Mouse (Mus musculus): ENCODE results near the gene Cdc42bpa. TPM values are rescaled to one million over a fixed set of nuclear protein-coding genes. Genes with fewer than 3 reads are reported as not detected.
"Not testable (repeated sequence)": the region's sequence is repeated elsewhere in the genome, so short reads cannot be mapped to it uniquely, and the experiment has no call there.

Gene Cdc42bpa
- polyA plus RNA-seq, 1 experiment from 2014 or later = 32.6 TPM

DNA sequence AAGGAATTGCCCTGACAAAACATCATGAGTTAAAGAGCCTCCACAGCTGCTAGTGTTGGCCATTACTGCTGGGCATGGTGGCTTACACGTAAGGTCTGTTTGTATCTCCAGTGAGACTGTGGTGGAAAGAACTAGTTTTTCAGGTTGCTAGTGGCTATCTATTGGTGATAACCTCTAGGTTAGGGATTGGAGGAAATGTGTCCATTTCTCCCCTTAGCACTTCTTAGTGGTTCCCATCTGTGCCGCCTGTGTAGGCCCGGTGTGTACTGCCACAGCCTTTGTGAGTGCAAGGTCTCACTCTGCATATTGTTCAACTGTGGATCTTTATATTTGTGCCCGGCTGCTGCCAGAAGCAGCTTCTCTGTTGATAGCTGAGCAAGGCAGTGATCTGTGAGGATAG lies 53.2 kb downstream of the Cdc42bpa start:
- H3K4me2 ChIP-seq (replicated peaks) = no peak overlapping the region
- H3K4me3 ChIP-seq = no peak overlapping the region
- ATAC-seq (replicated peaks) = no peak
- H3K4me1 ChIP-seq = no peaks in the 10 kb centered on the region
- no peak overlapping the region for H3K9ac ChIP-seq (replicated peaks)
- 90% methylated on average over 4 of the region's 4 CpGs for WGBS
- no peaks in the 10 kb centered on the region for H3K36me3 ChIP-seq
- H3K9me3 ChIP-seq = no peaks in the 10 kb centered on the region
- H3K27me3 ChIP-seq = no peaks in the 10 kb centered on the region
- no peak overlapping the region for H3K27ac ChIP-seq (replicated peaks)

DNA sequence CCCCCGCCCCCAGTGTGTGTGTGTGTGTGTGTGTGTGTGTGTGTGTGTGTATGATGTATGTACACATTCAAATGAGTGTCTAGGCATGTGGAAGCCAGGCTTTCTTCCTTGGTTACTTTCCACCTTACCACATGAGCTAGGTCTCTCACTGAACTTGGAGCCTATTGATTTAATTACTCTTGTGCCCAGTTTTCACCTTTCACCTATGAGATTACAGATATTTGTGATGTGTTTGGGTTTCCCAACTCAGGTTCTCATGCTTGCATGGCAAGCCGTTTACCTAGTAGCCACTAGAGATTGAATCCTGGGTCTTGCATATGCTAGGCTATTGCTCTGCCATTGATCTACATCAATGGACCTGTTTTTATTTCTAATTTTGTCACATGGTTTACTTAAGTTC lies 57.9 kb downstream of the Cdc42bpa start:
- H3K4me2 ChIP-seq (replicated peaks) = no peak overlapping the region
- 88% methylated on average over 2 of the region's 2 CpGs for WGBS
- H3K9me3 ChIP-seq = no peaks in the 10 kb centered on the region
- no peak overlapping the region for H3K9ac ChIP-seq (replicated peaks)
- H3K36me3 ChIP-seq = no peaks in the 10 kb centered on the region
- no peak overlapping the region for H3K27ac ChIP-seq (replicated peaks)
- ATAC-seq (replicated peaks) = no peak
- H3K4me1 ChIP-seq = no peaks in the 10 kb centered on the region
- no peak overlapping the region for H3K4me3 ChIP-seq
- no peaks in the 10 kb centered on the region for H3K27me3 ChIP-seq

DNA sequence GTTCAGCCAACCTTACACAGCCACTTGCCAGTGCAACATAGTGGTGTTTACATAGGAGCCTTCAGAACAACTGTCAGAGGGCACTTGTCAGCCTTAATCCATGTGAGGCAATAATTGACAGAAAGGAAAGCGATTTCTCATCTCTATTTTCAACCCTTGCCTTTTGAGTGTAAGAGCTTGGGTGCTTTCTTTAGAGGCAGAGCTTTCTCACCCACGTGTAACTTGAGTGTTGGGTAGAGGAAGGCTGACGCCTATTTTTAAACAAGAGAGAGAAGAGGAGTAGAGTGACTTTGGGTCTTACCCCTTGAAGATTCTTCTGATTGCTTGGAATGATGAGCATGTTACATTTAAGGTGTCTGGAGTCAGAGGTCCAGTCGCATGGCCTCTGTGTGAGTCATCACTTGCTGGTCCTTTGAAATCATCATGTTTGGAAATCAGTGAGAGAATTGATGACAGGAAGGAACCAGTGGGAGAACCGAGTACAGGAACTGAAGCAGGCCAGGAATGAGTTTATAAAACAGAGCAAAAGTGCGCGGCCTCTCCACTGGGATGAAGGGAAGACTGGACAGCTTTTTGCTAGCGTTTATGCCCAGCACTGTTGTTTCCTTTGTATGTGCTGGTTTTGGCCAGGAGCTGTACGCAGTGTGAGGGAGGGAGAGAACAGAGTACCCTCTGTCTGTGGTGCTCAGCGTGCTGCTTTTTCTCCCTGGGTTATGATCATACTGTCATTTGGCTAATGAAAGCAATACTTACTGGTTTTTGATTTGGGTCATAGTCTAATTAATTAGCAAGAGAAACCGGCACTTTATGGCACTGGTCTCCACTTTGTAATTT lies 61.4 kb downstream of the Cdc42bpa start:
- Histone ChIP-seq H3K36me3 (no peaks in the 10 kb centered on the region), H3K27ac (replicated peaks) (no peak overlapping the region), H3K4me1 (no peaks in the 10 kb centered on the region), H3K27me3 (no peaks in the 10 kb centered on the region), H3K4me3 (no peak overlapping the region), H3K9me3 (no peaks in the 10 kb centered on the region), H3K4me2 (replicated peaks) (no peak overlapping the region), H3K9ac (replicated peaks) (no peak overlapping the region)
- no peak for ATAC-seq (replicated peaks)
- WGBS = 79% methylated on average over 11 of the region's 11 CpGs

DNA sequence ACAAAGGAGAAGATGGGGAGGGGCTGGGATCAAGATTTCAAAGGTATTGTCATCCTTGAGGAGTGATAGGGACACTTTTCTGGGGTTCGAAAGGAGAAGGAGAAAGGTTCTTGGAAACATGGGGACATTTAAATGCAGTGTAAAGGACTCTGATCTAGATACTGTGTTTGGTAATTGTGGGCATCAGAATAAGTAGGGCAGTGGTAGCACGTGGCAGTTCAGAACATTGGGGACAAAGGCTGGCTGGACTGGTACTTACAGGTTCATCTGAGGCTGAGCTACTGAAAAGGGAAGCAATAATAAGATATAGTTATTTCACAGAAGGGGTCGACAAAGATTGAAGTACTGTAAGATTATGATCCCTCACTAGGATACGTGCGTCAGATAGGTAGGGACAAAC lies 63.2 kb downstream of the Cdc42bpa start:
- H3K4me1 ChIP-seq = no peaks in the 10 kb centered on the region
- no peak overlapping the region for H3K9ac ChIP-seq (replicated peaks)
- H3K27me3 ChIP-seq = no peaks in the 10 kb centered on the region
- H3K36me3 ChIP-seq = no peaks in the 10 kb centered on the region
- 61% methylated on average over 5 of the region's 5 CpGs for WGBS
- H3K4me2 ChIP-seq (replicated peaks) = no peak overlapping the region
- ATAC-seq (replicated peaks) = no peak
- no peak overlapping the region for H3K27ac ChIP-seq (replicated peaks)
- H3K4me3 ChIP-seq = no peak overlapping the region
- no peaks in the 10 kb centered on the region for H3K9me3 ChIP-seq

DNA sequence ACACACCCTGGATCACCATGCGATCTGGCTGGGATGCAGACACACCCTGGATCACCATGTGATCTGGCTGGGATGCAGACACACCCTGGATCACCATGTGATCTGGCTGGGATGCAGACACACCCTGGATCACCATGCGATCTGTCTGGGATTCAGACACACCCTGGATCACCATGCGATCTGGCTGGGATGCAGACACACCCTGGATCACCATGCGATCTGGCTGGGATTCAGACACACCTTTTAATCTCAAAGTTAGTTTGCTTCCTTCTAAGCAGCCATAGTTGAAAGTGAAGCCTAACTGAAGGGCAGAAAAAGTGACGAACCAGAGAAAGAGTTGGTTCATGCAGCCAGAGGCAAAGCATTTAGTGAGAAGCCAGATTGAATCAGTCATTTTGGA lies 69.6 kb downstream of the Cdc42bpa start:
- H3K36me3 ChIP-seq; ATAC-seq (replicated peaks); H3K4me3 ChIP-seq; H3K4me2 ChIP-seq (replicated peaks); H3K9ac ChIP-seq (replicated peaks); H3K27ac ChIP-seq (replicated peaks); H3K27me3 ChIP-seq; H3K4me1 ChIP-seq; H3K9me3 ChIP-seq: not testable (repeated sequence)
- whole genome bisulfite sequencing = 92% methylated on average over 5 of the region's 5 CpGs

DNA sequence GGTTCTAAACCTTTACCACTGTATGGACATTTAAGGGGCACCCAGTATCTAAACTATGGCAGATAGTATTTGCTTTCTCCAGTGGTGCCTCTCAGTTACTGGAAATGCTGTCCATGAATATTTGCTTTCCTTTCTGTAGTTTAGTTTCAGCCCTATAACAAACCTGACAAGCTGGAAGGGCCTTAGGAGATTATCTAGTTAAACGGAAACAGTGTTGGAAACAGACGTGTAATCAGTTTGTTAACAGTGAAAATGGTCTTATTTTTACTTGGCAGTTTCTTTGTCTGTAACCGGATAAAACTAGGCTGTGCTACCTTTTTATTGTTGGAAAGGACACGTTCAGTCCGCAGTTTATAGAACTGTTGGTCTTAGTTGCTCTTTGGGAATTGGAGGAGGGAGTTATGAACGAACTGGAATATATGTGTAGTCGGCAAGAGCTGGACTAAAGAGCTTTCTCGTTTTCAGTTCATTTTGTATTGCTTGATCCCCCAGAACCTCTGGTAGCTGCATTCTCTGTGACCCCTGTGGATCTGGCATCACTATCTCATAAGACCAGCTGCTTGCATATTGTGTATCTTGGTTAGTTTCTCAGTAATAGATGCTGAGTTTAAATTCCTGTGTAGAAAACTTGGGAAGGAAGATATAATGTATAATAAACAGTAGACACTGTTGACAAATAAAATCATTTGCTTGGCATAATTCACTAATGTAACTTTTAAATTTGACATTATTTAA lies 70.5 kb downstream of the Cdc42bpa start:
- no peaks in the 10 kb centered on the region for H3K4me1 ChIP-seq
- no peak for ATAC-seq (replicated peaks)
- no peak overlapping the region for H3K9ac ChIP-seq (replicated peaks)
- no peak overlapping the region for H3K27ac ChIP-seq (replicated peaks)
- H3K4me2 ChIP-seq (replicated peaks) = no peak overlapping the region
- WGBS = 89% methylated on average over 8 of the region's 8 CpGs
- H3K9me3 ChIP-seq = no peaks in the 10 kb centered on the region
- H3K27me3 ChIP-seq = no peaks in the 10 kb centered on the region
- H3K4me3 ChIP-seq = no peak overlapping the region
- no peaks in the 10 kb centered on the region for H3K36me3 ChIP-seq

DNA sequence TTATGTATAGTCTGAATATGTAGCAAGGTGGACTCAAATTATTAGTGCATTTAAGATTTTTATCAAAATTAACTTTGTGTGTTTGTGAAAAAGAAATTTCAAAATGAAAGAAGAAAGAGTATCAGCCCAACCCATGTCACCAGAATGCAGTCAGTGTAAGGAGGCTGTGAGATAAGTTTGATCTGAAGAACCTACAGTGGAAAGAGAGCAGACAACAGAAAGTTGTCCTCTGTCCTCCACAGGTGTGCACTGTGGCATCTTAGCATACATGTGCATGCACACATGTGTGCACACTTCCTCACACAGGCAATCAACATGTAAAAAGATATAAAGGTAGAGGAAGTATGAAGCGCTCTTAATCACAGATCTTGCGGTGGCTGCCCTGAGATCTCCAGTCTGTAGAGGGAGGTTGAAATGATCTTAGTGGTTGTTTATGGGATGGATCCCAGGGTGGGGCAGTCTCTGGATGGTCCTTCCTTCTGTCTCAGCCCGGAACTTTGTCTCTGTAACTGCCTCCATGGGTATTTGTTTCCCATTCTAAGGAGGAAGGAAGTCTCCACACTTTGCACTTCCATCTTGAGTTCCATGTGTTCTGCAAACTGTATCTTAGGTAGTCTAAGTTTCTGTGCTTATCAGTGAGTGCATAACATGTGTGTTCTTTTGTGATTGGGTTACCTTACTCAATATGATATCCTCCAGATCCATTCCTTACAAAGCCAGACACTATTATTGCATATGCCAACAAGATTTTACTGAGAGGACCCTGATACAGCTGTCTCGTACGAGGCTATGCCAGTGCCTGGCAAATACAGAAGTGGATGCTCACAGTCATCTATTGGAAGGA lies 71.7 kb downstream of the Cdc42bpa start:
- WGBS = 96% methylated on average over 5 of the region's 5 CpGs
- no peak for ATAC-seq (replicated peaks)

DNA sequence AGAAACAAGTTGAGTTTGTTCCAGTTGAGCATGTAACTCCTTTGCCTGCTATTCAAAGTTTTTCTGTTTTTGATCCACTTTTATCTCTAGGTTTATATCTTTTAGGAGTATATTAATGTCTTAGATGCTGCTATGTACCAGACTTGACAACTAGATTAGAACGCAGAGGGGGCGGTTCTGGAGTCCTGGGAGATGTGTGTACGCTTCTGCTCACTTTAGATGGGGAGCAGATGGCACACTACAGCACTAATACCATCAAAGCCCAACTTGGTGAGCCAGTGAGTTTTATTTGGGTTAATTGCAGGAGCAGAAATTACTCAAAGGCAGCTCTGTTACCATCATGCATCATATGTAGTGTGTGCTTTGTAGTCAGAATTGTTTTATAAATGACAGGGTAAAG lies 77.2 kb downstream of the Cdc42bpa start:
- WGBS = 63% methylated on average over 3 of the region's 3 CpGs

More for the DNA sequence above, 71.7 kb downstream of the Cdc42bpa start:
- Histone ChIP-seq H3K36me3 (no peaks in the 10 kb centered on the region), H3K27ac (replicated peaks) (no peak overlapping the region), H3K4me3 (no peak overlapping the region), H3K27me3 (no peaks in the 10 kb centered on the region), H3K4me1 (no peaks in the 10 kb centered on the region), H3K9ac (replicated peaks) (no peak overlapping the region), H3K4me2 (replicated peaks) (no peak overlapping the region), H3K9me3 (no peaks in the 10 kb centered on the region)

DNA sequence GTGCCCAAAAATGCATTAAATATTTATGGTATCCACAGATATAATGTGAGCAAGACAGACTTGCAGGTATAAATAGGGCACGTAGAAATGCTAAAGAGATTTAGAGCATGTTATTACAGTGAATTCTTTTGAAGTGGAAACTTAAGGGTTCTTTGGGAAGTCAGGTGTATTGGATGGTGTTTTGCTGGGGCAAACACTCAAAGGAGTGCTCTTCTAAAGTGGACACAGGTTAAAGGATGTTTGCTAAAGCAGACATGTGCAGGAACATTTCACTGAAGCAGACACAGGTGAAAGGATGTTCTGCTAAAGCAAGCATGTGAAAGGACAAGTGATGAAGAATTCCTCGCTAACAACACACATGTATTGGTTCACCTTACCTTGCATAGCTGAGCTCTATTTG lies 83.9 kb downstream of the Cdc42bpa start:
- Histone ChIP-seq H3K36me3 (peaks cover 20% of the 10 kb centered on the region), H3K4me2 (replicated peaks) (no peak overlapping the region), H3K27me3 (no peaks in the 10 kb centered on the region), H3K4me1 (no peaks in the 10 kb centered on the region), H3K9ac (replicated peaks) (no peak overlapping the region), H3K9me3 (0 out of 2 replicates have a peak, but pooled peaks cover 4% of the 10 kb centered on the region), H3K4me3 (no peak overlapping the region), H3K27ac (replicated peaks) (no peak overlapping the region)
- 94% methylated on average over 2 of the region's 2 CpGs for WGBS
- no peak for ATAC-seq (replicated peaks)

More for the DNA sequence above, 77.2 kb downstream of the Cdc42bpa start:
- no peaks in the 10 kb centered on the region for H3K9me3 ChIP-seq
- no peak overlapping the region for H3K4me3 ChIP-seq
- no peak for ATAC-seq (replicated peaks)
- H3K9ac ChIP-seq (replicated peaks) = no peak overlapping the region
- no peaks in the 10 kb centered on the region for H3K36me3 ChIP-seq
- H3K4me2 ChIP-seq (replicated peaks) = no peak overlapping the region
- H3K27ac ChIP-seq (replicated peaks) = no peak overlapping the region
- peaks cover 3% of the 10 kb centered on the region; the same call in 1 of the 2 replicates for H3K4me1 ChIP-seq
- no peaks in the 10 kb centered on the region for H3K27me3 ChIP-seq

DNA sequence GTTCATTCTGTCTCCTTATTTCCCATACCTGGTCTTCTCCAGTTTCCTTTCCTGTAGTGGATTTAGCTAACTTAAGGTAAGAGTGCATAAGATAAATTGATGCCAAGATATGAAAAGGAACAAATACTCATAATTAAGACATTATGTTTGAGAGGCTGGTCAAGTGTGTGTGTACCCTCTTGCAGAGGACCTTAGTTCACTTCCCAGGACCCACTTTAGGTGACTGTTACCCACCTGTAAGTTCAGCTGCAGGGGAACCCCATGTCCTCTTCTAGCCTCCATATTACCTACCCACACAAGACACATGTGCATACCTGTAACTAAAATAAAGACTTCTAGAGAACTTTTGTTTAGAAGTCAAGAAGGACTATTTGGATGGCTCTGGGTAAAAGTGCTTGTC lies 84.9 kb downstream of the Cdc42bpa start:
- Histone ChIP-seq H3K27ac (replicated peaks) (no peak overlapping the region), H3K4me1 (no peaks in the 10 kb centered on the region), H3K9ac (replicated peaks) (no peak overlapping the region), H3K36me3 (peaks cover 20% of the 10 kb centered on the region), H3K4me2 (replicated peaks) (no peak overlapping the region), H3K4me3 (no peak overlapping the region), H3K27me3 (no peaks in the 10 kb centered on the region), H3K9me3 (0 out of 2 replicates have a peak, but pooled peaks cover 4% of the 10 kb centered on the region)
- ATAC-seq (replicated peaks) = no peak

DNA sequence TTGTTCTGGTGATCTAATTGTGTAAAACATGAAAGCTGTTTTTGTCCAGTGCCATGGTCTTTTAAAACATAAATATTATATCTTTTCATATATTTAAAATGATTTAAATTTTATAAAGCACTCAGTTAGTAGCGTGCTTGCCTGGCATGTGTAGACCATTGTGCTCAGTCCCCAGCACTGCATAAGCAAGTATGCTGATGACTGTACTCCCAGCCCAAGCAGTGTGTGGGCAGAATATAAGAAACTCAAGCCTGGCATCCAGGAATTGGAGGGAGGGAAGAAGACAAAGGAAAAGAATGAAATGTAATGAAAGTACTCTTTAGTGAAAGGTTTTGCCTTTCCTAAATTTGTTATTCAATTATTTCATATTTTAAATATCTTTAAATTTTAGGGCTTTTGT lies 128.9 kb downstream of the Cdc42bpa start:
- no peaks in the 10 kb centered on the region for H3K27me3 ChIP-seq
- WGBS = 90% methylated on average over 1 of the region's 1 CpGs
- H3K27ac ChIP-seq (replicated peaks) = no peak overlapping the region
- no peak overlapping the region for H3K4me3 ChIP-seq
- no peaks in the 10 kb centered on the region for H3K4me1 ChIP-seq
- ATAC-seq (replicated peaks) = no peak
- no peaks in the 10 kb centered on the region for H3K36me3 ChIP-seq
- H3K9ac ChIP-seq (replicated peaks) = no peak overlapping the region
- H3K9me3 ChIP-seq = no peaks in the 10 kb centered on the region
- H3K4me2 ChIP-seq (replicated peaks) = no peak overlapping the region

DNA sequence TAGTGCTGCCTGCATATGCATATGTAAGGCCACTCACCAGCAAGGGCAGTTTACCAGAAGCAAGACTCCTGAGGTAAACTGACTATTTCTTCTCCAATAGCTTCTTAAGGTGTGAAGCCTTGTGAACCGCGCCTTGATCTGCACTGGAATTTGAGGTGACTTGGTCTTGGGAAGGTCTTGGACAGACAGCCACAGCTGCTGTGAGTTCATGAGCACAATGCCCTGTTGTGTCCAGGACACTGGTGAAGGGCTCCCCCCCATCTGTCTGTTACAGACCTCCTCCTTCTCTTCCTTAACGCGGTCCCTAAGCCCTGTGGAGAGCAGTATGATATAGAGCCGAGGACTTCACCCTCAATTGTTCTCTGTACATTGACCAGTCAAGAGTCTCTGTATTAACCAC lies 138.2 kb downstream of the Cdc42bpa start:
- no peaks in the 10 kb centered on the region for H3K27me3 ChIP-seq
- H3K27ac ChIP-seq (replicated peaks) = no peak overlapping the region
- H3K36me3 ChIP-seq = peaks cover 11% of the 10 kb centered on the region
- no peak overlapping the region for H3K4me3 ChIP-seq
- ATAC-seq (replicated peaks) = no peak
- WGBS = 87% methylated on average over 5 of the region's 5 CpGs
- H3K9ac ChIP-seq (replicated peaks) = no peak overlapping the region
- H3K9me3 ChIP-seq = no peaks in the 10 kb centered on the region
- no peak overlapping the region for H3K4me2 ChIP-seq (replicated peaks)
- no peaks in the 10 kb centered on the region for H3K4me1 ChIP-seq

Measured in forebrain, embryonic 15.5 days (tissue).